Mouse (Mus musculus) macrophage (primary cell): ENCODE data around the gene Vmn1r233. TPM values are rescaled to one million over a fixed set of nuclear protein-coding genes. Genes with fewer than 3 reads are reported as not detected.

Experiments
- H3K27ac ChIP-seq: fragments of 350-480 bp; formaldehyde crosslinking; 2 replicates; pipeline ENCODE4 v1.9.0; 2021
- H3K36me3 ChIP-seq: fragments of 350-480 bp; formaldehyde crosslinking; 2 replicates; pipeline ENCODE4 v1.9.0; 2021; ENCODE audit errors: inconsistent target
- H3K4me3 ChIP-seq: fragments of 350-480 bp; formaldehyde crosslinking; 2 replicates; pipeline ENCODE4 v1.9.0; 2021; ENCODE audit errors: inconsistent target
- H3K79me2 ChIP-seq: fragments of 350-480 bp; formaldehyde crosslinking; 2 replicates; pipeline ENCODE4 v1.9.0; 2021; ENCODE audit errors: inconsistent target
- WGBS: methylation state at CpG from one replicate; pipeline ENCODE4 v1.1.7; 2026; ENCODE audit warnings: inconsistent platforms; ENCODE audit not compliant: missing documents; 5-methylcytosine and 5-hydroxymethylcytosine counted together
- polyA plus RNA-seq: library from polyadenylated mRNA; stranded (reverse); fragments of 250-400 nt; gene quantifications from 3 replicates; pipeline ENCODE4 v1.2.4, GENCODE M21; 2018; ENCODE audit warnings: inconsistent platforms
- total RNA-seq, 78 experiments: library from RNA; depleted of rRNA; stranded (reverse); fragments of 250-400 nt; gene quantifications; 1 replicate in 9 of 78; 2 replicates in 24 of 78; 3 replicates in 43 of 78; 4 replicates in 2 of 78; pipeline ENCODE4 v1.2.4; 2018; ENCODE audit warnings: inconsistent platforms in 56 of 78

Vmn1r233 gene
- not detected for total RNA-seq (2018; cell fraction: chromatin; rRNA removed)
- not detected for total RNA-seq (2018; cell fraction: cytosol; rRNA removed)
- total RNA-seq (2018; cell fraction: nucleus; rRNA removed), result not detected
- not detected in 3 replicates for polyA plus RNA-seq

DNA sequence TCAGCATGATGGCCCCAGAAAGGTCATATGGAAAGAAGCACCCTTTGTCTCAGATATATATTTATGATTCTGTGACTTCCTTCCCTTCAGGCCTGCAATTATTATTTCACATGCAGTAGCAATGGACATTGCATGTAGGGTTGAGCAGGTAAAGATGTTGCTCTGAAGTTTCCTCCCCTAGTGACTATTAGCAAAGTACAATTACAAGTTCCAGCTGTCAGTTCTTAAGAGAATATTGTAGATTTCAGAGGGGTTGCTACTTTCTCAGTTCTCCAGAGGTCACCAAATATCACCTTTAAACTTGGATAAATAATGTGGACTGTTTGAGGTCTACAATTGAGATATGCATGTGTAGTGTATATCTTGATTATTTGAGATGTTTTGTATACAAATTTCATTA is at the start of gene Vmn1r233:
TSS of gene Vmn1r233 (minus strand) at position 101 of the 400 bp plus-strand sequence.
- no peaks in the 10 kb centered on the region for H3K36me3 ChIP-seq
- no peak within 1 kb of the TSS for H3K27ac ChIP-seq
- H3K4me3 ChIP-seq, result no peak within 1 kb of the TSS
- no peaks in the 10 kb centered on the region for H3K79me2 ChIP-seq

GRCm38 (mm10) chr17:21018410-21019080 is 22.3 kb upstream of the Vmn1r233 start:
- 100% methylated on average over 1 of the region's 1 CpGs for WGBS
- Histone ChIP-seq H3K36me3 (peaks cover 80% of the 10 kb centered on the region), H3K4me3 (no peak overlapping the region), H3K27ac (no peak overlapping the region), H3K79me2 (no peaks in the 10 kb centered on the region; the same call in 1 of the 2 replicates)

GRCm38 (mm10) chr17:21009726-21010125 is 13.5 kb upstream of the Vmn1r233 start:
- WGBS, result 60% methylated on average over 1 of the region's 1 CpGs
- peaks cover 34% of the 10 kb centered on the region for H3K79me2 ChIP-seq
- H3K4me3 ChIP-seq, result peak overlapping the region; percentile 98
- peak overlapping the region; percentile 56 for H3K27ac ChIP-seq
- H3K36me3 ChIP-seq, result peaks cover 23% of the 10 kb centered on the region; the same call in 1 of the 2 replicates

- H3K79me2 ChIP-seq, result peaks cover 34% of the 10 kb centered on the region
- H3K4me3 ChIP-seq, result peak within 1 kb of the TSS; percentile 98
- peak within 1 kb of the TSS; percentile 56 for H3K27ac ChIP-seq
- WGBS, result 7% methylated on average over 36 of the region's 36 CpGs
- peaks cover 14% of the 10 kb centered on the region; the same call in 1 of the 2 replicates for H3K36me3 ChIP-seq
Observed at GRCm38 (mm10) chr17:21008382-21009331, 12.4 kb upstream of the Vmn1r233 start, which contains the start of gene Zfp160. TSS of gene Zfp160 (plus strand) at chr17:21008903.

GRCm38 (mm10) chr17:20993716-20994115 is 2.5 kb downstream of the Vmn1r233 start:
- Histone ChIP-seq H3K79me2 (no peaks in the 10 kb centered on the region), H3K27ac (no peak overlapping the region), H3K36me3 (no peaks in the 10 kb centered on the region), H3K4me3 (no peak overlapping the region)
- 84% methylated on average over 2 of the region's 2 CpGs for WGBS

DNA sequence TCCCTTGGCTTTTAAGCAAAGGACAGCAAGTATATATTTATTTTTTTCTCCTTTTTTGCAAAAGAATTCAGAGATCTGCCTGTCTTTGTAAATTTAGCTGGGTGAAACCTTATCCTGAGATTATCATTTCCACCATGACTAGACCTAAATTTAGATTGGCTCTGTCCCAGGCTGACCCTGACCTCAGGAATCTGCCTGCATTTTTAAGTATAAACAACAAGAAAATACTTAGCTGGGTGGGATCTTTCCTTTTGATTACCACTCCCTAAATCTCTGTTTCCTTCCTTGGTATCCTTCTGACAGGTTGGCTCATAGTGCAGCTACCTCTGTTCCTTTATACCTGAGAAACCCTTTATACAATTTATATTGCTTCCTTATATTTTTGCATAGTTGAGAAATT is 29.6 kb downstream of the Vmn1r233 start:
- Histone ChIP-seq H3K79me2 (no peaks in the 10 kb centered on the region), H3K27ac (no peak overlapping the region), H3K36me3 (peaks cover 63% of the 10 kb centered on the region), H3K4me3 (no peak overlapping the region)

- H3K36me3 ChIP-seq, result peaks cover 76% of the 10 kb centered on the region
- no peaks in the 10 kb centered on the region for H3K79me2 ChIP-seq
- H3K27ac ChIP-seq, result no peak overlapping the region
- WGBS, result 90% methylated on average over 4 of the region's 4 CpGs
- H3K4me3 ChIP-seq, result no peak overlapping the region
Observed at GRCm38 (mm10) chr17:20965421-20965820, 30.8 kb downstream of the Vmn1r233 start.

- WGBS, result 98% methylated on average over 5 of the region's 5 CpGs
- Histone ChIP-seq H3K79me2 (no peaks in the 10 kb centered on the region), H3K36me3 (peaks cover 90% of the 10 kb centered on the region), H3K4me3 (no peak overlapping the region), H3K27ac (no peak overlapping the region)
Observed at GRCm38 (mm10) chr17:20960386-20960785, 35.9 kb downstream of the Vmn1r233 start.

DNA sequence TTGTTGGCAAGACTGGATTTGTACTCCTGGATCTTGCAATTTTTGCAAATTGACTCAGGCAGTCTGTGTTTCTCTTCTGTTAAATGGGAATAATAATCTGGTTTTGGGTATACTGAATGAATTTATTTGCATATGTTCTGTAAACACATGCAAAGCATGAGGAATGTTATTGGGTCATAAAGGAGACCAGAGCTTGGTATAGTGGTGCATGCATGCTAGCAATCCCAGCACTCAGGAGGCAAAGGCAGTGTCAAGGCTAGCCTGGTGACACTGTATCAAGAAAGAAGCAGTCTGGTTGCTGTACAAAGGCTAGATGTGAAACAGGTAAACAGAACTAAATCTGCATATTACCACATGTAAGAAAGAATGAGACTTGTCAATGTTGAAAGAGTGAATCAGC is 49.6 kb downstream of the Vmn1r233 start:
- Histone ChIP-seq H3K79me2 (peaks cover 62% of the 10 kb centered on the region), H3K36me3 (peaks cover 6% of the 10 kb centered on the region; the same call in 1 of the 2 replicates), H3K27ac (0 out of 2 replicates have a peak overlapping the region, but pooled peaks have one; percentile 84), H3K4me3 (peak overlapping the region; percentile 87)

- H3K36me3 ChIP-seq, result 0 out of 2 replicates have a peak, but pooled peaks cover under 1% of the 10 kb centered on the region
- peak overlapping the region; percentile 84 for H3K27ac ChIP-seq
- peaks cover 56% of the 10 kb centered on the region for H3K79me2 ChIP-seq
- peak overlapping the region; percentile 87 for H3K4me3 ChIP-seq
- 2% methylated on average over 13 of the region's 13 CpGs for WGBS
Observed at GRCm38 (mm10) chr17:20946026-20946565, 50.2 kb downstream of the Vmn1r233 start.

- peak within 1 kb of the TSS; percentile 87 for H3K4me3 ChIP-seq
- H3K79me2 ChIP-seq, result peaks cover 48% of the 10 kb centered on the region
- no peaks in the 10 kb centered on the region for H3K36me3 ChIP-seq
Observed at GRCm38 (mm10) chr17:20944985-20945891, 51.0 kb downstream of the Vmn1r233 start, which contains the start of gene Ppp2r1a. TSS of gene Ppp2r1a (plus strand) at chr17:20945311.

GRCm38 (mm10) chr17:20944226-20944625 is 52.0 kb downstream of the Vmn1r233 start:
- WGBS, result 43% methylated on average over 3 of the region's 3 CpGs
- Histone ChIP-seq H3K4me3 (peak overlapping the region; percentile 57), H3K36me3 (no peaks in the 10 kb centered on the region), H3K79me2 (peaks cover 37% of the 10 kb centered on the region), H3K27ac (peak overlapping the region; percentile 73)

More at GRCm38 (mm10) chr17:20944985-20945891, 51.0 kb downstream of the Vmn1r233 start, which contains the start of gene Ppp2r1a:
- peak within 1 kb of the TSS; percentile 84 for H3K27ac ChIP-seq
- WGBS, result under 1% methylated on average over 52 of the region's 69 CpGs
